Mouse (Mus musculus) CH12.LX (cell line): ENCODE results near the gene Rab4a. TPM values are rescaled to one million over a fixed set of nuclear protein-coding genes. Genes with fewer than 3 reads are reported as not detected.

Experiments
- DNase-seq: peaks from one replicate; pipeline ENCODE4 v3.0.0-alpha.2; 2013; ENCODE audit errors: extremely low read depth
- H3K27ac ChIP-seq: 2 replicates; pipeline ENCODE4 v1.5.1; 2012; ENCODE audit warnings: low read depth, mild to moderate bottlenecking, control low read depth, moderate library complexity; ENCODE audit not compliant: insufficient read depth
- H3K27me3 ChIP-seq: replicated peaks from 2 replicates; pipeline ENCODE3; 2012; ENCODE audit warnings: inconsistent platforms
- H3K36me3 ChIP-seq, 2 experiments: replicated peaks in 1 of 2; 2 replicates each; pipeline versions ENCODE3 to v1.6.1; 2012; ENCODE audit warnings: inconsistent platforms in 1 of 2, low read length in 1 of 2, mild to moderate bottlenecking in 1 of 2, mixed read lengths in 1 of 2, moderate library complexity in 1 of 2; ENCODE audit not compliant: control insufficient read depth in 1 of 2, insufficient read depth in 1 of 2
- H3K4me1 ChIP-seq, 2 experiments: 2 replicates each; pipeline ENCODE4 v1.6.1; 2012; ENCODE audit warnings: inconsistent platforms in 1 of 2, moderate library complexity in 1 of 2; ENCODE audit not compliant: insufficient read depth in 2 of 2, control insufficient read depth in 1 of 2
- H3K4me2 ChIP-seq: 2 replicates; pipeline ENCODE4 v1.6.1; 2012; ENCODE audit warnings: low read depth, mild to moderate bottlenecking, control low read depth; ENCODE audit not compliant: poor library complexity, insufficient read depth, severe bottlenecking
- H3K4me3 ChIP-seq, 3 experiments: fragments of 150-350 bp in 1 of 3; sonication (generic) in 1 of 3; replicated peaks in 1 of 3; 2 replicates each; pipeline versions ENCODE3 to v1.5.1; 2011 to 2012; ENCODE audit warnings: low read depth in 2 of 3, low read length in 2 of 3, mild to moderate bottlenecking in 2 of 3, moderate library complexity in 2 of 3, control low read depth in 1 of 3, improper control_type of control experiment in 1 of 3, inconsistent platforms in 1 of 3, mixed read lengths in 1 of 3; ENCODE audit not compliant: poor library complexity in 1 of 3
- H3K79me2 ChIP-seq: replicated peaks from 2 replicates; pipeline ENCODE4 v1.6.1; 2012; ENCODE audit warnings: mild to moderate bottlenecking, moderate library complexity; ENCODE audit not compliant: control insufficient read depth, poor library complexity, insufficient read depth, severe bottlenecking; ENCODE audit errors: extremely low read depth
- H3K9ac ChIP-seq: 2 replicates; pipeline ENCODE4 v1.6.1; 2012; ENCODE audit warnings: low read depth, mild to moderate bottlenecking, control low read depth, moderate library complexity; ENCODE audit not compliant: insufficient read depth
- H3K9me3 ChIP-seq: replicated peaks from 2 replicates; pipeline ENCODE3; 2012; ENCODE audit warnings: low read length, inconsistent platforms, mixed read lengths
- CHD1 ChIP-seq: IDR thresholded peaks from 2 replicates; pipeline ENCODE4 v1.6.1; 2012; ENCODE audit warnings: low read depth, low read length, improper control_type of control experiment, inconsistent platforms
- CHD2 ChIP-seq: IDR thresholded peaks from 2 replicates; pipeline ENCODE4 v1.6.1; 2011; ENCODE audit warnings: low read length, improper control_type of control experiment
- E2F4 ChIP-seq: IDR thresholded peaks from 2 replicates; pipeline ENCODE4 v1.6.1; 2011; ENCODE audit warnings: low read depth, low read length, improper control_type of control experiment; ENCODE audit not compliant: insufficient replicate concordance
- EP300 ChIP-seq: IDR thresholded peaks from 2 replicates; pipeline ENCODE4 v1.6.1; 2011; ENCODE audit warnings: low read length, improper control_type of control experiment
- ETS1 ChIP-seq: conservative IDR thresholded peaks from 2 replicates; pipeline ENCODE4 v1.6.1; 2012; ENCODE audit warnings: low read depth, mild to moderate bottlenecking, inconsistent platforms, low read length, improper control_type of control experiment, moderate library complexity
- IRF4 ChIP-seq: IDR thresholded peaks from 2 replicates; pipeline ENCODE4 v1.6.1; 2014; ENCODE audit warnings: low read depth, mild to moderate bottlenecking, inconsistent platforms, low read length, improper control_type of control experiment
- JUN ChIP-seq: IDR thresholded peaks from 2 replicates; pipeline ENCODE4 v1.6.1; 2011; ENCODE audit warnings: low read depth, mild to moderate bottlenecking, low read length, improper control_type of control experiment, moderate library complexity; ENCODE audit not compliant: insufficient read depth
- JUND ChIP-seq: conservative IDR thresholded peaks from 2 replicates; pipeline ENCODE4 v1.6.1; 2011; ENCODE audit warnings: low read depth, low read length, improper control_type of control experiment
- MAZ ChIP-seq: IDR thresholded peaks from 2 replicates; pipeline ENCODE4 v1.6.1; 2012; ENCODE audit warnings: low read depth, mild to moderate bottlenecking, inconsistent platforms, low read length, improper control_type of control experiment, moderate library complexity
- MXI1 ChIP-seq: IDR thresholded peaks from 2 replicates; pipeline ENCODE4 v1.6.1; 2011; ENCODE audit warnings: mild to moderate bottlenecking, low read depth, low read length, improper control_type of control experiment
- POLR2A ChIP-seq: IDR thresholded peaks from 2 replicates; pipeline ENCODE4 v1.6.1; 2011; ENCODE audit warnings: low read depth, mild to moderate bottlenecking, improper control_type of control experiment, low read length
- POLR2AphosphoS2 ChIP-seq: IDR thresholded peaks from 2 replicates; pipeline ENCODE4 v1.6.1; 2011; ENCODE audit warnings: low read depth, low read length, improper control_type of control experiment
- SMC3 ChIP-seq: IDR thresholded peaks from 2 replicates; pipeline ENCODE4 v1.6.1; 2011; ENCODE audit warnings: low read depth, low read length, improper control_type of control experiment
- TBP ChIP-seq: conservative IDR thresholded peaks from 2 replicates; pipeline ENCODE4 v1.6.1; 2011; ENCODE audit warnings: low read depth, low read length, improper control_type of control experiment
- UBTF ChIP-seq: IDR thresholded peaks from 2 replicates; pipeline ENCODE4 v1.6.1; 2012; ENCODE audit warnings: low read depth, mild to moderate bottlenecking, inconsistent platforms, low read length, improper control_type of control experiment, moderate library complexity
- USF1 ChIP-seq: IDR thresholded peaks from 2 replicates; pipeline ENCODE4 v1.6.1; 2014; ENCODE audit warnings: low read depth, mild to moderate bottlenecking, inconsistent platforms, low read length, improper control_type of control experiment
- ZKSCAN1 ChIP-seq: IDR thresholded peaks from 2 replicates; pipeline ENCODE4 v1.6.1; 2012; ENCODE audit warnings: low read depth, inconsistent platforms, low read length, improper control_type of control experiment, borderline replicate concordance
- dilution Hi-C: fragments of 300-500 bp; cut with MboI; formaldehyde crosslinking; loops from 2 replicates; pipeline ENCODE4 v1.14.3; 2020; ENCODE audit warnings: low sequenced_read_pairs; ENCODE audit not compliant: extremely low pct_unique_long_range_greater_than_20kb, extremely low pct_ligation_motif_present
- in situ Hi-C: fragments of 300-500 bp; cut with MboI; formaldehyde crosslinking; loops from 3 replicates; pipeline ENCODE4 v1.14.3; 2019; ENCODE audit warnings: low sequenced_read_pairs, low pct_ligation_motif_present, low pct_unique_long_range_greater_than_20kb, mixed read lengths
- polyA plus RNA-seq: library from polyadenylated mRNA; unstranded; fragments of >175 nt; gene quantifications from 2 replicates; pipeline ENCODE4 v1.2.1, GENCODE M21; 2012; ENCODE audit warnings: low read depth; ENCODE audit not compliant: insufficient read length
- total RNA-seq, 2 experiments: library from RNA; depleted of rRNA; stranded (reverse); fragments of 300-350 nt in 1 of 2; fragments of >200 nt in 1 of 2; gene quantifications; 2 replicates each; pipeline ENCODE4 v1.2.3; 2012 to 2014

Rab4a gene
- total RNA-seq (2012; rRNA removed) (not detected in 2 replicates), total RNA-seq (2014; rRNA removed) (not detected in 2 replicates), polyA plus RNA-seq (0.18 TPM in 1 of 2 replicates, not detected in the other)

DNA sequence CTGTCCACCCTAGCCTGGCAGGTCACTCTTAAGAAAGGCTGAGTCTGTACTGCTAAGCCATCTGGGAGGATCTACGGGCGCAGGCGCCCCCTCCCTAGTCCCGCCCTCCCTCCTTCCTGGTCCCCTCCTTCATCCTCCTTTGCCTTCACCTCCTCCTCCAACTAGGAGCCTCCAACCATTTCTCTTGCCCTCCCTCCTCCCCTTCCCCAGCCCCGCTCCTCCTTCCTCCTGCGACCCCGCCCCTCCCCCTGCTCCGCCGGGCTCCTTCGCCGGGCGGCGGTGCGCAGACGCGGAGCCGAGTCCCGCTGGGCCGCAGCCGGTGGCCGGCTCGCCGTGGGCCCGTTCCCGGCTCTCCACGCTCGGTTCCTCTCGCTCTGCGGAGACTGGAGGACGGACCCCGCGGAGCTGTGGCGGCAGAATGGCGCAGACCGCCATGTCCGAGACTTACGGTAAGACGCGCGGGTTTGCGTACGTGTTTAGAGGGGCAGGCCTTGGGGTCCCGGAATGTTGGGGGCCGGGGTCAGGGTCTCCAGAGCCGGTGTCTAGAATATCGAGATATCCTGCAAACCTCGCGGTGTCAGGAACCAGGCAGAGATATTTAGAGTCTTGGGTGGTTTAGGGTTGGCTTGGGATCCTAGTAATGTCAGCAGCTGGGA lies at the start of gene Rab4a:
Gene Rab4a (plus strand): TSS at position 268 of the 656 bp plus-strand sequence.
- Histone ChIP-seq H3K79me2 (no peaks in the 10 kb centered on the region), H3K4me3 (no peak within 1 kb of the TSS), H3K36me3 (no peaks in the 10 kb centered on the region), H3K27ac (no peak within 1 kb of the TSS), H3K9me3 (peaks cover 4% of the 10 kb centered on the region), H3K4me2 (no peak within 1 kb of the TSS), H3K9ac (no peak within 1 kb of the TSS), H3K27me3 (peaks cover 8% of the 10 kb centered on the region), H3K4me1 (peaks cover 0 to 10% of the 10 kb centered on the region in 2 experiments; a peak in 3 of 4 replicates)
- dilution Hi-C loops (no loop called here), in situ Hi-C loops (no loop called here)
- TF ChIP-seq MAZ = no peak
- TF ChIP-seq MXI1 = no peak
- no peak for TF ChIP-seq ZKSCAN1
- TF ChIP-seq POLR2A = no peak
- no peak for TF ChIP-seq USF1
- TF ChIP-seq TBP = no peak
- TF ChIP-seq EP300 = no peak
- DNase-seq = no peak

DNA sequence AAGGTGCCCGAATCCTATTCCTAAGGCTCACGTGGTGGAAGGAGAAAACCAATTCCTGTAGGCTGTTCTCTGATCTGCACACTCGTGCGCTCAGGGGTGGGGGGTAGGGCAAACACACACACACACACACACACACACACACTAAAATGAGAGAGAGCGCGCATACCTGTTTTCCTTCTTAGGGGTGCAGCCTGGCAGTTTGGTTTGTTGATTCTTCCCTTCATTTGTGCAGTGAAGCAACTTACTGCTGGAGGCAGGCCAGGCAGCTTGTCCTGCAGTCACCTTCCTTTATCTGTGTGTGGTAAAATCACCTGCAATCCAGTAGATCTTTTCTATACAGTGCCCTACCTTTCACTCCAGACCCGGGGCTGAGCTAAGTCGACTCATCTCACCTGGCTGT lies 48.9 kb upstream of the Rab4a start:
- DNase-seq = no peak
- no peaks in the 10 kb centered on the region for H3K79me2 ChIP-seq
- no peaks in the 10 kb centered on the region for H3K9me3 ChIP-seq
- H3K4me1 ChIP-seq = no peaks in the 10 kb centered on the region
- H3K27ac ChIP-seq = no peak overlapping the region
- H3K4me3 ChIP-seq = no peak overlapping the region
- no peaks in the 10 kb centered on the region for H3K36me3 ChIP-seq
- peaks cover 59% of the 10 kb centered on the region for H3K27me3 ChIP-seq
- dilution Hi-C loops = no loop called here
- no peak for TF ChIP-seq ZKSCAN1
- TF ChIP-seq E2F4 = no peak
- no peak for TF ChIP-seq ETS1
- no peak for TF ChIP-seq JUN
- TF ChIP-seq POLR2A = no peak
- TF ChIP-seq UBTF = no peak
- TF ChIP-seq TBP = no peak
- TF ChIP-seq SMC3 = no peak
- TF ChIP-seq CHD1 = no peak
- TF ChIP-seq MAZ = no peak
- no peak for TF ChIP-seq JUND
- TF ChIP-seq IRF4 = no peak
- no peak for TF ChIP-seq CHD2
- no peak for TF ChIP-seq POLR2AphosphoS2
- no peak overlapping the region for H3K4me2 ChIP-seq
- in situ Hi-C loops = no loop called here
- H3K9ac ChIP-seq = no peak overlapping the region
